Mouse (Mus musculus) brain, embryonic 14.5 days (tissue): ENCODE measurements around the gene Prkg1. TPM values are rescaled to one million over a fixed set of nuclear protein-coding genes. Genes with fewer than 3 reads are reported as not detected.

Experiments
- DNase-seq: peaks from one replicate; pipeline ENCODE4 v3.0.0-alpha.2; 2011; ENCODE audit warnings: low read depth
- CTCF ChIP-seq: fragments of 200-500 bp; IDR thresholded peaks from 2 replicates; pipeline ENCODE4 v1.5.1; 2012; ENCODE audit warnings: inconsistent platforms, mild to moderate bottlenecking, moderate library complexity, borderline replicate concordance; ENCODE audit not compliant: insufficient read depth, insufficient read length; ENCODE audit errors: extremely low read depth
- POLR2A ChIP-seq: fragments of 200-500 bp; IDR thresholded peaks from 2 replicates; pipeline ENCODE4 v1.6.1; 2012; ENCODE audit warnings: mild to moderate bottlenecking, inconsistent platforms, borderline replicate concordance; ENCODE audit not compliant: poor library complexity, insufficient read depth, insufficient read length, severe bottlenecking; ENCODE audit errors: extremely low read depth
- polyA plus RNA-seq: library from polyadenylated mRNA; depleted of rRNA; stranded (reverse); fragments of >200 nt; gene quantifications from 2 replicates; pipeline ENCODE4 v1.2.3, GENCODE M21; 2012

Prkg1 gene
- polyA plus RNA-seq, 1 experiment, result 4.5 TPM

GRCm38 (mm10) chr19:31662802-31663201, 102.0 kb downstream of the Prkg1 start:
- DNase-seq, result no peak
- TF ChIP-seq CTCF (no peak), POLR2A (no peak)

- peak; percentile 60 for DNase-seq
- TF ChIP-seq CTCF (no peak), POLR2A (no peak)
Measured at GRCm38 (mm10) chr19:31658751-31659397, 106.0 kb downstream of the Prkg1 start.

- no peak for DNase-seq
- TF ChIP-seq CTCF (no peak), POLR2A (no peak)
Measured at GRCm38 (mm10) chr19:31656256-31656655, 108.6 kb downstream of the Prkg1 start.

DNA sequence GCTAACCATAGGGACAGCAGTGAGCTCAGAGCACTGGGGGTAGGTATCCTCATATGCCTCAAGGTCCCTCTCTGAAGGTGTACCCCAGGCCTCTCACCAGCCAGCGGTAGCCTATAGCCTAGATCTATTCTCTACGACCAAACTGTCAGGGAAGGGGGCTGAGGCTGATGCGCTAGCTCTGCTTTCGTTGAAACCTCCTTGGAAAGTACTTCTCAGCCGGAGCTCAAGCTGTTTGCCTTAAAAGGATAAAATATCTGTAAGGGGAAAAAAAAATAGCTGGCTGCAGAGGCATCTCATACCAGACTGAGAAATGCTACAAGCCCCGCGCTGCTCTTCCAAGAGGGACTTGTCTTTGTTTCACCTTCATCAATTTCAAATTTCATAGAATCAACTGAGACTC, 109.0 kb downstream of the Prkg1 start:
- TF ChIP-seq CTCF, result no peak
- TF ChIP-seq POLR2A, result no peak
- no peak for DNase-seq

GRCm38 (mm10) chr19:31654022-31654421, 110.8 kb downstream of the Prkg1 start:
- no peak for TF ChIP-seq CTCF
- TF ChIP-seq POLR2A, result no peak

DNA sequence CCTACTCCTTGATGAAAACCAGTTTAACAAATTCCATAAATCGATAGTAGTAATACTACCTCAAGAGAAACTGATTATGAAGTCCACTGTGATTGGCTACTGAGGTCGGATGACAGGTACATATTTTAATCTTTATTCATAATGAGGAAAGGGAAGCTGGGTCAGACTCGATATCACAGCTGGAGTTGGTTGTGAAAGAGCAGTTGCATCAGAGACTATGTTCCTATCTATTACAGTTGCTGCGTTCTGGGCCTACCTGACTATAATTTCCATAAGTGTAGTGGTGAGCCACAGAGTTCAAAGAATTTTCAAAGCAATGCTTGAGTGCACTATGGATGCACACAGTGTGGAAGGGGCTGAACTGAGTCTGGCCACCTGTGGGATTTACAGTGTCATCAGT, 114.4 kb downstream of the Prkg1 start:
- DNase-seq, result no peak
- TF ChIP-seq CTCF (no peak), POLR2A (no peak)

More at GRCm38 (mm10) chr19:31654022-31654421, 110.8 kb downstream of the Prkg1 start:
- no peak for DNase-seq

DNA sequence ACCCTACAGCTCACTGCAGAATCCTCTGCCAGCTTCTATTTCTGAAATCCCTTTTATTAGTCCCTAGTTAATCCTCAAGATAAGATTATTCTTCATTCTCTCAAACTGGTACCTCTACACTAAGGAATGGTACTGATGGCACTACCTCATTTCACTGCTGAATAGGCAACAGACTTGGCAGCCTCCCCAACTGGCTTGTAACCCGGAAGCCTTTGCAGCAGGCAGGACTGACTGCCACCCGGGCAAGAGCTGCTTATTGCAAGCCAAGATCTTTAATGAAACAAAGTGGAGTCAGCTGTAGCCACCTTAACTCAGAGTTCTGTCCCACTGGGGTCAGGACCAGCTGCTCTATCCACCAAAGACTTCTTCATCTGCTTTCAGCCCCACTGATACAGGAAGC, 117.3 kb downstream of the Prkg1 start:
- DNase-seq, result no peak
- no peak for TF ChIP-seq POLR2A
- TF ChIP-seq CTCF, result no peak

DNA sequence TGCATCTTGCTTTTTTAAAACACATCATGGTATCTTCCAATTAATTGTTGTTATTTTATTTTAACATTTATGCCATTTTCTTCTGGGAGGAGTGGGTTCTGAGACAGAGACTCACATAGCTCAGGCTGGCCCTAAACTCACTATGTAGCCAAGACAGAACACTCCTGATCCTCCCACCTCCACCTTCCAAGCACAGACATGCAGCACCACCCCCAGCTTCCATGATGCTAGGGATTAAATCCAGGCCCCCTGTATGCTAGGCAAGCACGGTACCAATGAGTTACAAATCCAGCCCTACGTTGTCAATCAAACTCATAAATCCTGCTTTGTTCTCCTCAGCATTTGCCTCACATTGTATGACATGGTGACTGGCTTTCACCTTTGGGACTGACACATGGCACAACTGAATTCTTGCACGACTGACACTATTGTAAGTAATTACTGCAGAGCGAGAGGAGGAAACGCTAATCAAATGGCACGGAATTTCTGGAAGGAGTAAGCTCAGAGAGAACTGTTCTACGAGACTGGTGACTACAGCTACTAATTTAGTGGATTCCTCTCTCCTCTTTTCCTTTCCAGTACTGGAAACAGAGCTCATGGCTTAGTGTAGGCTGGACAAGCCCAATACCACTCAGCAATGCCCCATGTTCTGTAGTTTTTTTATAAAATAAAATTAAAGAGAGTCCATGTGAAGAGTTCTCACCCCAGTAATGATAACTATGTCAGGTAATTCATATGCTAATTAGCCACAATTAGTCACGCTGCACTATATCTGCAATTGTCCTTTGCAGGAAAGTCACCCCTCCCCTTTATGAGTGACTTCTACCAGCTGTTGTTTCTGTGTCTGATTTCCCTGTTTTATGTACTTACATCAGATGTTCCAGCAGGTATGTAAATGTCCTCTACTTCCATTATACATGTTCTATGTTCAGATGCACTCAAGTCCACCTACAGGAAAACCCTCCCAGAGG, 133.6 kb downstream of the Prkg1 start:
- DNase-seq, result peak; percentile 56
- no peak for TF ChIP-seq POLR2A
- TF ChIP-seq CTCF, result no peak

GRCm38 (mm10) chr19:31621716-31622115, 143.1 kb downstream of the Prkg1 start:
- DNase-seq, result no peak
- no peak for TF ChIP-seq CTCF
- no peak for TF ChIP-seq POLR2A

- TF ChIP-seq CTCF (no peak), POLR2A (no peak)
Measured at GRCm38 (mm10) chr19:31616830-31617229, 148.0 kb downstream of the Prkg1 start.

DNA sequence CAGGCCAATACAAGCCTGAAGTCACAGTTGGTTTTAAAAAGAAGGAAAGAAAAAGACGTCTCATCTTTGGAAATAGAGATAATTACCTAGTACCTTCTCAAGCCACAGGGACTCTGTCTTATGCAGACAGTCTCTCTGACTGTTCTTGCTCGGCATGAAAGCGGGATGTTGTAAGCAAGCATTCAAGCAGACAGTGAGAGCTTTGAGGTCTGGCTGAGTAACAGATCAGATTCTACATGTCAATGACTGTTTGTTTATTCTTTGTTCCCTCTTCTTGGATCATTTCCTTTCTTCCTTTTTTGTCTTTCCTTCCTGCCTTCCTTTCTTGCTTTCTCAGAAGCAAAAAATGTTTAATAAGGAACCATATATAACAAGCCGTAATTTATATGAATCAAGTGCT, 148.7 kb downstream of the Prkg1 start:
- no peak for DNase-seq
- TF ChIP-seq CTCF (no peak), POLR2A (no peak)

More at GRCm38 (mm10) chr19:31616830-31617229, 148.0 kb downstream of the Prkg1 start:
- DNase-seq, result no peak
